Mouse (Mus musculus) brain, adult 2 months (tissue): Measurements from ENCODE around the gene Gosr1.
"Not testable (repeated sequence)": the region's sequence is repeated elsewhere in the genome, so short reads cannot be mapped to it uniquely, and the experiment has no call there.

Source experiments
- DNase-seq: peaks from one replicate; pipeline ENCODE4 v3.0.0; 2011; ENCODE audit warnings: low read depth, low spot score

Gene Gosr1

DNA sequence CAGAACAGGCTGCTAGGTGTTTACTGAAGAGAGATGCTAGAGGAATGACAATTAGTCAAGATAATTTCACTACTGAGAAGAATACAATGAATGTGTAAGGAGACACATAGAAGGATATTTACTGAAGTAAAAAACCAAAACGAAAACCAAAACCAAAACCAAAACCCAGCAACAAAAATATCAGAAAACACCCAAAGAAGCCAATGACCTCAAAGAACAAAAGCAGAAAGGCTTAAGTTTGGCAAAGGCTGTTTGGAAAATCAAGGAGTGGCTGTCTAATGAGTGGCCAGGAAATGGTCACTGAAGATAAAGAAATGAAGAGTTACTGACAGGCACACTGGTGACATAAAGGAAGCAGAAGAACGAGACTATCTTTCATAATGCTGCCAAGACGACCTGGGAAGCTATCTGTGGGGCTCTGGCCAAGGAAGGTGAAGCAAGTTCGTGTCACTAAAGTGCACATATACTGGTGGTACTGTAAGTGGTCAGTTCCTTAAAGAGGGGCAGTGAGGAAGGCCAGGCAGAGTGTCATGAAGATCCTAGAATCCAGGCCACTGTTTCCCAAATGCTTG lies 27.5 kb downstream of the Gosr1 start:
- DNase-seq = no peak

- peak; percentile 15 for DNase-seq
These were observed 28.8 kb downstream of the Gosr1 start for GRCm38 (mm10) chr11:76734560-76734959.

- DNase-seq = no peak
These were observed 32.7 kb downstream of the Gosr1 start for GRCm38 (mm10) chr11:76730650-76731049.

DNA sequence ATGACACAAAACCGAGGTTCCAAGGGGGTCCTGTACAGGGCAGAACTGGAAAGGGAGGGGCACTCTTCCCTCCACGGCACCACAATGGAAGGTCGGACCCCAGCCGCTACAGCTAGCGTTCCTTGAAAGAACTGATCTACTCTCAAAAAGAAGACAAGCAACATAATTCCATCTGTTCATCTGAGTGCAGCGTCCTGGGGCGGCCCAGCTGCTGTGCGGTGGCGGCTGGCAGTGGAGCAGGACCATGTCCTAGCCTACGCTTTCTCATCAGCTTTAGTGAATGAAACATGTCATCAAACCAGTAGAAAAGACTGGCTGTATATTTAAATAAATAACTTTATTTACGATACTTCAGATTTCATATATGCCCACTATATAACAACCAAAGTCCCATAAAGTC lies 35.3 kb downstream of the Gosr1 start:
- DNase-seq = no peak

DNA sequence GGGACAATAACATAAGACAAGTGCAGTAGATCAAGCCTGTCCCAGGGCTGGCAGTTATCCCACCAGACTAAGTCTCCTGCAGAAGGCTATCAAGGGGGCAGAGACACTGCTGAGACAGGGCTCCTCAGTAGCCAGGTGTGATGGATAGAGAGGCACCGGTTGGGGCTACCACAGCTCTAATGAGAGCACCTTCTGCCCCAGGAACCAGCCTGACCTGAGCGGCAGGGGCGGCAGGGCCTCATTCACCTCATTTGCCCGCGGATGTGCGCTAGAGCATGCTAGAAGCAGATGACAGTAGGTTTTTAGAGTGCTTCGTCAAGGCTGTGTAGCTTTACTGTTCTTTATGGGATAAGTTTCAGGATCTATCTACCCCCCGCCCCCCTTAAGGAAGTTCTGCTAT lies 39.5 kb downstream of the Gosr1 start:
- no peak for DNase-seq

DNA sequence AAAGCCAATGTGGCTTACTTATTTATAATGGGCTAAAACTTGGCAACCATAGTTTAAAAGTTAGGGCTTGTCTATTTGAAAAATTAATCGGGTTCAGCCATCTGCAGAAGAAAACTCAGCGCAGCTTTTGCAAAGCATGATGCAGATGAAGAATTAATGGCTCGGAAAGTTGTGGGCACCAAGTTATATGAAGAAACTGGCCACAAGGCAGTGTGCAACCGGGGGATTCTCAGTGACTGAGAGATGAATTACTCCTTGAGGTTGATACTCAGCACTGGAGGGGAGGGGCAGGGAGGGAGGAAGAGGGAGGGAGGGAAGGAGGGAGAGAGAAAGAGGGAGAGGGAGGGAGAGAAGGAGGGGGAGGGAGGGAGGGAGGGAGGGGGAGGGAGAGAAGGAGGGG lies 46.4 kb downstream of the Gosr1 start:
- DNase-seq = no peak

DNA sequence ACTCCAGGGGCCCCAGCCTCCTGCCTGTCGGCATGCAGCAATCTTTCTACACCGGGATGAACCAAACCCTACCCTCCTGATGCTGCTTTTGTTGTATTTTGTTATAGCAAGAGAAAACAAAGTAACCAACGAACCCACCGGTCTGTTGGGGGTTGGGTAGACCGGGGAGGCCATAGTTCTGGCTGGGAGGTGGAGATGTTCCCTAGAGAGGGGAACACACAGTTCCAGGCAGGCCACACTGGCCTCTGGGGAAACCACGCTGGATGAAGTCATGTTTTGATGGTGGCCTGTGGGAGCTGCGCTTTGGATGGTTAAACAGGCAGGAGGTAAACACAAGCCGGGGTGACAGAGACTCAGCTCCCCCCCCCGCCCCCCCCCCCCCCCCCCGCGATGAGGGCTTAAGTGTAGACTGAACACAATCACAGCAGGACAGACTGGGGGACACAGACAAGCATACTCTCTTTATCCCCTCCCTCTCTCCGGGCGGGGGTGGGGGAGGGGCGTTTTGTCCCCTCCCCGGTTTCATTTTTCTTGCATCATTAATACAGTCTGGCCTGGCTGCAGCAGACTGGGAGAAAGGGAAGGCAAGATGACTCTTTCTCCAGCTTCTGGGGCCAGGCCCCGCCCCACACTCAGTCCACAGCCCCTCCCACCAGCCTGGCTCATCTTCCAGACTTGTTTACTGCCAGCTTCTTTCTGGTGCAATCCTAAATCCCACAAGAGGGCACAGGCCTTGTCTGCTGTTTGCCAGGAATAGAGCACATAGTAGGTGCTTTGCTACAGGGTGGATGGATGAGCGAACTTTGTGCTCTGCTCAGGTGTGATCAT lies 53.5 kb downstream of the Gosr1 start:
- no peak for DNase-seq

- DNase-seq = no peak
These were observed 54.5 kb downstream of the Gosr1 start for GRCm38 (mm10) chr11:76708881-76709280.

- DNase-seq = no peak
These were observed 55.3 kb downstream of the Gosr1 start for GRCm38 (mm10) chr11:76708066-76708465.

DNA sequence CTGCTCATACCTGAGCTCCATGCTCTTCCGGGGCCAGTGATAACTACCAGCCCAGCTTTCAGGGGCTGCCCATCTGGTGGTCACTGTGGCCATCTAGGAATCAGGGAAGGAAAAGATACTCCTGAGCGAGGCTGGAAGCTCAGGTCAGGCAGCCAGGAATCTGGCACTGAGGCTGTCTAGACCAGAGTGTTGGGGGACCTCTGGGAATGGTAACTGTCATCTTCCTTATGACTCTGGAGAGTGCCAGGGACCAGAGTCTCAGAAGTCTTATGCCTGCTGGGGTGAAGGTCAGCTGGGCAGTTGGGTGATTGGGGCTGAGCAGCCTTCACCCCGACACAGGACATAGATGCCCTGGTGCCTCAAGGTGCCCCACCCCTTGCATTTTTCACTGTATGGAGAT lies 55.7 kb downstream of the Gosr1 start:
- no peak for DNase-seq

GRCm38 (mm10) chr11:76699626-76700025 lies 63.8 kb downstream of the Gosr1 start:
- no peak for DNase-seq

GRCm38 (mm10) chr11:76695810-76696209 lies 67.6 kb downstream of the Gosr1 start:
- DNase-seq = peak; percentile 79

- DNase-seq = no peak
These were observed 71.3 kb downstream of the Gosr1 start for GRCm38 (mm10) chr11:76692096-76692495.

DNA sequence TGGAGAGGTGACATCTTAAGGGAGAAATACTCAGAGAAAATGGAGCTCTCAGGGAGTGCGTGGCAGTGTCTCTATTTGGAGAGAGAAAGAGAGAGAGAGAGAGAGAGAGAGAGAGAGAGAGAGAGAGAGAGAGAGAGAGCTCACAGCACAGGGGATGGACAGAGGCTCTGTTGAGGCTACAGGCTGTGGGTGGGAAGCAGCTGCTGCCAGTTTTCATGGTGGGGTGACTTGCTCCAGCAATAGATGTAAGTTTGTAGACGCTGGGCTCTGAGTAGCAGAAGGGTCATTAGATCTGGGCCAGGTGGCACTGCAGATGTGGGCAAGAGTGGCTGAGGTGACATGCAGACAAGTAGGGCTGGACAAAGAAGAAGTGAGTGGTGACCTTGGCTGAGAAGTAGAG lies 77.8 kb downstream of the Gosr1 start:
- no peak for DNase-seq

DNA sequence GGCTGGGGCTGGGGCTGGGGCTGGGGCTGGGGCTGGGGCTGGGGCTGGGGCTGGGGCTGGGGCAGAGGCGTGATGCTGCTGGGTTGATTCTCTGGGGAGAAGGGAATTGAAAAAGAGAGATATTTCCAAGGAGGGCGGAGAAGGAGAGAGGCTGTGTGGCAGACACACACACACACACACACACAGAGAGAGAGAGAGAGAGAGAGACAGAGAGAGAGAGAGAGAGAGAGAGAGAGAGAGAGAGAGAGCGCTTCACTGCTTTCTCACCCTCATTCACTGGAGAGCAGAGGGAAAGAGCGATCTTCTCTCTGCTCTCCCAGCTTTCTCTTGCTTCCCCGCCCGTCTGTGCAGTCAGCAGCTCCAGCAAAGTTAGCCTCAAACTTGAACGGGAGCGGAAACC lies 83.9 kb downstream of the Gosr1 start, which contains the start of gene Trarg1:
TSS of gene Trarg1 (plus strand) at position 301 of the 400 bp plus-strand sequence.
- DNase-seq = not testable (repeated sequence)
